ENCODE assay signal across 10 mouse cellular contexts in the genomic region with DNA sequence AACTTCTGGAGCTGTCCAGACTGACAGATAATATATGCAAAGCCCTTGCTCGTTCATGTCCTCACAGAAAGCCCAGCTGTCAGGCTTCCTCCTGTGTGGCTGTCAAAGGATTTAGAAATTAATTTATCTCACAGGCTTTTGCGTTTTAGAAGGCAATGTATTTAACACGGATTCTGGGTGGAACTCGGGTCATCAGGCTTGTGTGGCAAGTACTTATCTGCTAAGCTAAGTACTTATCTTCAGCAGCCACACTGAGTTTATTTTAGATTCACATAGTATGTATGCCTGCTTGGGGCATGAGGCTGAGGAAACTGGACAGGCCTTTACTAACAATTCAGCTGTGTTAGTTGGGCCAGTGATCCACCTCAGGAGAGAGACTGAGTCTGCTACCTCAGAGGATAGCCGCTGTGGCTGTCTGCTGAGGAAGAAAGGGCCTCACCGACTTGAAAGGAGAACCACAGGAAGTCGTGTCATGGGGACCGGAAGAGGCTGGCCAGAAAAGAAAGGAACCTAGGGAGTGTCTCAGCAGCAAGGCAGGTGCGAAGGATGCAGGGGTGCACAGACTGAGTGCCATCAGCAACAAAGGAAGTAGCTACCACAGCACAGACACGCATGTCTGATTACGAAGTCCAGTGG. TPM values are rescaled to one million over a fixed set of nuclear protein-coding genes. Genes with fewer than 3 reads are reported as not detected.
DNase-seq lines count a peak whose midpoint lies in the region; ATAC-seq lines count a peak whose summit lies in the region.
"Had no signal": no experiment of that assay in that cellular context is flagged by ENCODE, and none has a peak within 500 bp of the region (broad histone marks: within the 10 kb centered on the region; RNA-seq: fewer than 3 reads in every experiment).

No protein-coding gene starts in this region.

- peak; percentile 29 for DNase-seq in lung, postnatal 36 days
- peak; percentile 46 for DNase-seq in spleen, adult 12 weeks (ENCODE audit: low spot score)
- no peak for DNase-seq in ovary, postnatal 36 days (ENCODE audit: low spot score)
- no peak for DNase-seq in layer of hippocampus, adult 8-10 months (ENCODE audit: low spot score in 2 of 2)
- no peak for DNase-seq in layer of hippocampus, postnatal 14 days (ENCODE audit: low spot score in 2 of 2)
- no peak for DNase-seq in adrenal gland, adult 18-20 months (ENCODE audit: low spot score in 2 of 2)
- DNase-seq: kidney, postnatal 10 days had no signal

- peak; percentile 94 for ATAC-seq in CD4-positive, CD25-positive, alpha-beta regulatory T cell, adult 4 months
- ATAC-seq in activated CD4-positive, CD25-positive, alpha-beta regulatory T cell, adult 4 months = peak; percentile 97

RNA-seq across cellular contexts. Expression of a gene that starts 9.8 kb away (rescaled TPM):
- 10 to 100 TPM; 24.2 to 27.1 TPM for polyA plus RNA-seq in CD4-positive, CD25-positive, alpha-beta regulatory T cell, adult 4 months (2017; shearing (Covaris generic))
- polyA plus RNA-seq in activated CD4-positive, CD25-positive, alpha-beta regulatory T cell, adult 4 months (2017; shearing (Covaris generic)) = 10 to 100 TPM; 10.1 to 10.4 TPM
- total RNA-seq in layer of hippocampus, adult 8-10 months (2022) = 1 to 10 TPM in 1 of 4 experiments, under 1 TPM in 3; 0.23 to 1.4 (median 0.79) TPM
- total RNA-seq in layer of hippocampus, postnatal 14 days (2021) = not detected
- total RNA-seq in adrenal gland, adult 18-20 months (2021) = under 1 TPM; 0.22 to 0.30 TPM

RNA-seq across cellular contexts. Expression of a gene that starts 41.4 kb away (rescaled TPM):
- polyA plus RNA-seq in CD4-positive, CD25-positive, alpha-beta regulatory T cell, adult 4 months (2017; shearing (Covaris generic)) = 10 to 100 TPM; 35.2 to 37.1 TPM
- 10 to 100 TPM; 41.9 to 42.7 TPM for polyA plus RNA-seq in activated CD4-positive, CD25-positive, alpha-beta regulatory T cell, adult 4 months (2017; shearing (Covaris generic))
- total RNA-seq in layer of hippocampus, adult 8-10 months (2022) = 100 to 1,000 TPM; 102 to 112 (median 106) TPM
- total RNA-seq in layer of hippocampus, postnatal 14 days (2021) = 100 to 1,000 TPM; 104 to 112 TPM
- 10 to 100 TPM; 69.9 to 77.8 TPM for total RNA-seq in adrenal gland, adult 18-20 months (2021)

RNA-seq across cellular contexts. Expression of a gene that starts 59.7 kb away (rescaled TPM):
- not detected for polyA plus RNA-seq in CD4-positive, CD25-positive, alpha-beta regulatory T cell, adult 4 months (2017; shearing (Covaris generic))
- polyA plus RNA-seq in activated CD4-positive, CD25-positive, alpha-beta regulatory T cell, adult 4 months (2017; shearing (Covaris generic)) = not detected
- under 1 TPM in 2 of 4 experiments, not detected in 2; 0.14 to 0.31 TPM for total RNA-seq in layer of hippocampus, adult 8-10 months (2022)
- under 1 TPM; 0.21 to 0.41 TPM for total RNA-seq in layer of hippocampus, postnatal 14 days (2021)
- total RNA-seq in adrenal gland, adult 18-20 months (2021) = not detected
- polyA plus RNA-seq: stomach, postnatal 0 days had no signal

Comparison
In these comparisons a context has a peak if more than half of its experiments do, and no peak if none do; other contexts are left out.
1. DNase-seq: peak in lung, postnatal 36 days (single experiment) and spleen, adult 12 weeks (single experiment); none in ovary, postnatal 36 days (single experiment), layer of hippocampus, adult 8-10 months (0 of 2), layer of hippocampus, postnatal 14 days (0 of 2) and adrenal gland, adult 18-20 months (0 of 2).